Mouse (Mus musculus) forebrain, embryonic 15.5 days (tissue): ENCODE results near the gene Spata2. TPM values are rescaled to one million over a fixed set of nuclear protein-coding genes. Genes with fewer than 3 reads are reported as not detected.

ENCODE experiments used
- ATAC-seq: fragments of 200-750 bp; cut with Nextera tagmentation; replicated peaks from 2 replicates; pipeline ENCODE4 v1.8.0; 2017; ENCODE audit warnings: mild to moderate bottlenecking, moderate TSS enrichment, moderate library complexity
- H3K27ac ChIP-seq: fragments of 300-500 bp; sonication (generic); replicated peaks from 2 replicates; pipeline ENCODE4 v1.5.1; 2015; ENCODE audit warnings: mild to moderate bottlenecking, inconsistent platforms
- H3K27me3 ChIP-seq: fragments of 300-500 bp; sonication (generic); 2 replicates; pipeline ENCODE4 v1.6.1; 2015; ENCODE audit warnings: inconsistent platforms
- H3K36me3 ChIP-seq: fragments of 300-500 bp; sonication (generic); 2 replicates; pipeline ENCODE4 v1.6.1; 2015; ENCODE audit warnings: mild to moderate bottlenecking, inconsistent platforms
- H3K4me1 ChIP-seq: fragments of 300-500 bp; sonication (generic); 2 replicates; pipeline ENCODE4 v1.6.1; 2015; ENCODE audit warnings: inconsistent platforms
- H3K4me2 ChIP-seq: fragments of 300-500 bp; sonication (generic); replicated peaks from 2 replicates; pipeline ENCODE4 v1.6.1; 2015; ENCODE audit warnings: mild to moderate bottlenecking, inconsistent platforms
- H3K4me3 ChIP-seq: fragments of 300-500 bp; sonication (generic); 2 replicates; pipeline ENCODE4 v1.5.1; 2015; ENCODE audit warnings: mild to moderate bottlenecking, inconsistent platforms
- H3K9ac ChIP-seq: fragments of 300-500 bp; sonication (generic); replicated peaks from 2 replicates; pipeline ENCODE4 v1.6.1; 2015; ENCODE audit warnings: mild to moderate bottlenecking, inconsistent platforms
- H3K9me3 ChIP-seq: fragments of 300-500 bp; sonication (generic); 2 replicates; pipeline ENCODE4 v1.6.1; 2016; ENCODE audit warnings: inconsistent platforms
- WGBS: fragments of 180-500 bp; shearing (Covaris S2); methylation state at CpG from one replicate; pipeline ENCODE4 v1.1.7; 2015; ENCODE audit warnings: mixed read lengths; 5-methylcytosine and 5-hydroxymethylcytosine counted together
- polyA plus RNA-seq: library from polyadenylated mRNA; unstranded; fragments of >200 nt; fragmentation: Nextera tagmentation; extraction: Ambion mirVana; gene quantifications from 2 replicates; pipeline ENCODE4 v1.2.1, GENCODE M21; 2015

Spata2 gene
- 32.1 and 32.6 TPM in 2 replicates for polyA plus RNA-seq

GRCm38 (mm10) chr2:167492713-167493636 is at the start of gene Spata2:
Spata2 (minus strand) TSS chr2:167492887.
- WGBS: 1% methylated on average over 63 of the region's 63 CpGs
- ATAC-seq: peak; percentile 94
- Histone ChIP-seq H3K36me3 (no peaks in the 10 kb centered on the region), H3K9ac (peak within 1 kb of the TSS; percentile 93), H3K4me1 (peaks cover 32% of the 10 kb centered on the region), H3K27ac (peak within 1 kb of the TSS; percentile 98), H3K27me3 (no peaks in the 10 kb centered on the region), H3K4me2 (peak within 1 kb of the TSS; percentile 94), H3K9me3 (no peaks in the 10 kb centered on the region), H3K4me3 (peak within 1 kb of the TSS; percentile 87)

GRCm38 (mm10) chr2:167542361-167542760 is 49.7 kb upstream of the Spata2 start:
- no peak overlapping the region for H3K4me2 ChIP-seq
- no peak overlapping the region for H3K27ac ChIP-seq
- peaks cover 29% of the 10 kb centered on the region for H3K27me3 ChIP-seq
- no peaks in the 10 kb centered on the region for H3K36me3 ChIP-seq
- H3K9ac ChIP-seq: no peak overlapping the region
- no peak overlapping the region for H3K4me3 ChIP-seq
- H3K9me3 ChIP-seq: no peaks in the 10 kb centered on the region
- H3K4me1 ChIP-seq: peaks cover 12% of the 10 kb centered on the region
- 82% methylated on average over 4 of the region's 4 CpGs for WGBS
- no peak for ATAC-seq

- Histone ChIP-seq H3K4me2 (no peak overlapping the region), H3K4me1 (peaks cover 15% of the 10 kb centered on the region), H3K9me3 (no peaks in the 10 kb centered on the region), H3K4me3 (no peak overlapping the region), H3K36me3 (no peaks in the 10 kb centered on the region), H3K9ac (no peak overlapping the region), H3K27ac (no peak overlapping the region), H3K27me3 (peaks cover 35% of the 10 kb centered on the region)
- ATAC-seq: no peak
- WGBS: 70% methylated on average over 12 of the region's 12 CpGs
Observed at GRCm38 (mm10) chr2:167541761-167542160, 49.1 kb upstream of the Spata2 start.

- Histone ChIP-seq H3K9me3 (no peaks in the 10 kb centered on the region), H3K4me1 (peaks cover 15% of the 10 kb centered on the region)
- 13% methylated on average over 6 of the region's 6 CpGs for WGBS
Observed at GRCm38 (mm10) chr2:167541324-167541723, 48.6 kb upstream of the Spata2 start.

GRCm38 (mm10) chr2:167540477-167541110 is 47.9 kb upstream of the Spata2 start:
- peaks cover 15% of the 10 kb centered on the region for H3K4me1 ChIP-seq
- H3K4me3 ChIP-seq: no peak overlapping the region
- no peak for ATAC-seq
- H3K9ac ChIP-seq: no peak overlapping the region
- 11% methylated on average over 12 of the region's 12 CpGs for WGBS
- H3K4me2 ChIP-seq: no peak overlapping the region
- no peaks in the 10 kb centered on the region for H3K36me3 ChIP-seq
- H3K27me3 ChIP-seq: peaks cover 42% of the 10 kb centered on the region
- no peak overlapping the region for H3K27ac ChIP-seq
- H3K9me3 ChIP-seq: no peaks in the 10 kb centered on the region

More at GRCm38 (mm10) chr2:167541324-167541723, 48.6 kb upstream of the Spata2 start:
- H3K9ac ChIP-seq: no peak overlapping the region
- ATAC-seq: no peak
- H3K36me3 ChIP-seq: no peaks in the 10 kb centered on the region
- H3K4me3 ChIP-seq: no peak overlapping the region
- no peak overlapping the region for H3K27ac ChIP-seq
- H3K4me2 ChIP-seq: no peak overlapping the region
- H3K27me3 ChIP-seq: peaks cover 39% of the 10 kb centered on the region

- peaks cover 15% of the 10 kb centered on the region for H3K4me1 ChIP-seq
- peaks cover 42% of the 10 kb centered on the region for H3K27me3 ChIP-seq
- no peaks in the 10 kb centered on the region for H3K9me3 ChIP-seq
- H3K4me3 ChIP-seq: no peak overlapping the region
- 20% methylated on average over 14 of the region's 14 CpGs for WGBS
- no peak overlapping the region for H3K9ac ChIP-seq
- H3K27ac ChIP-seq: no peak overlapping the region
- no peak overlapping the region for H3K4me2 ChIP-seq
- ATAC-seq: no peak
- no peaks in the 10 kb centered on the region for H3K36me3 ChIP-seq
Observed at GRCm38 (mm10) chr2:167539536-167540476, 47.1 kb upstream of the Spata2 start.

GRCm38 (mm10) chr2:167538671-167539306 is 46.1 kb upstream of the Spata2 start:
- no peak for ATAC-seq
- Histone ChIP-seq H3K4me3 (peak overlapping the region; percentile 45), H3K9me3 (no peaks in the 10 kb centered on the region), H3K27ac (no peak overlapping the region), H3K36me3 (no peaks in the 10 kb centered on the region), H3K9ac (no peak overlapping the region), H3K4me1 (peaks cover 15% of the 10 kb centered on the region), H3K4me2 (peak overlapping the region; percentile 72), H3K27me3 (peaks cover 42% of the 10 kb centered on the region)
- 35% methylated on average over 34 of the region's 34 CpGs for WGBS

GRCm38 (mm10) chr2:167537476-167538297 is 45.0 kb upstream of the Spata2 start, which contains the start of gene Snai1:
Snai1 (plus strand) TSS chr2:167538195.
- Histone ChIP-seq H3K27me3 (peaks cover 42% of the 10 kb centered on the region), H3K36me3 (no peaks in the 10 kb centered on the region)
- WGBS: 1% methylated on average over 58 of the region's 58 CpGs

GRCm38 (mm10) chr2:167536320-167536945 is 43.7 kb upstream of the Spata2 start:
- H3K9ac ChIP-seq: no peak overlapping the region
- 51% methylated on average over 10 of the region's 10 CpGs for WGBS
- H3K4me3 ChIP-seq: no peak overlapping the region
- H3K36me3 ChIP-seq: no peaks in the 10 kb centered on the region
- peaks cover 42% of the 10 kb centered on the region for H3K27me3 ChIP-seq
- ATAC-seq: no peak
- no peak overlapping the region for H3K4me2 ChIP-seq
- no peak overlapping the region for H3K27ac ChIP-seq
- H3K9me3 ChIP-seq: no peaks in the 10 kb centered on the region
- peaks cover 15% of the 10 kb centered on the region for H3K4me1 ChIP-seq

More at GRCm38 (mm10) chr2:167537476-167538297, 45.0 kb upstream of the Spata2 start, which contains the start of gene Snai1:
- ATAC-seq: peak; percentile 96
- H3K27ac ChIP-seq: no peak within 1 kb of the TSS
- H3K4me1 ChIP-seq: peaks cover 15% of the 10 kb centered on the region
- peak within 1 kb of the TSS; percentile 72 for H3K4me2 ChIP-seq
- H3K4me3 ChIP-seq: peak within 1 kb of the TSS; percentile 45
- no peaks in the 10 kb centered on the region for H3K9me3 ChIP-seq
- peak within 1 kb of the TSS; percentile 34 for H3K9ac ChIP-seq

GRCm38 (mm10) chr2:167533880-167534279 is 41.2 kb upstream of the Spata2 start:
- H3K4me1 ChIP-seq: peaks cover 15% of the 10 kb centered on the region
- ATAC-seq: no peak

More at GRCm38 (mm10) chr2:167533880-167534279, 41.2 kb upstream of the Spata2 start:
- no peak overlapping the region for H3K4me3 ChIP-seq
- H3K9me3 ChIP-seq: no peaks in the 10 kb centered on the region
- no peak overlapping the region for H3K4me2 ChIP-seq
- peaks cover 26% of the 10 kb centered on the region for H3K27me3 ChIP-seq
- no peak overlapping the region for H3K27ac ChIP-seq
- no peaks in the 10 kb centered on the region for H3K36me3 ChIP-seq
- H3K9ac ChIP-seq: no peak overlapping the region
